Comparison of ENCODE assay signal across 9 mouse cellular contexts in the genomic region with DNA sequence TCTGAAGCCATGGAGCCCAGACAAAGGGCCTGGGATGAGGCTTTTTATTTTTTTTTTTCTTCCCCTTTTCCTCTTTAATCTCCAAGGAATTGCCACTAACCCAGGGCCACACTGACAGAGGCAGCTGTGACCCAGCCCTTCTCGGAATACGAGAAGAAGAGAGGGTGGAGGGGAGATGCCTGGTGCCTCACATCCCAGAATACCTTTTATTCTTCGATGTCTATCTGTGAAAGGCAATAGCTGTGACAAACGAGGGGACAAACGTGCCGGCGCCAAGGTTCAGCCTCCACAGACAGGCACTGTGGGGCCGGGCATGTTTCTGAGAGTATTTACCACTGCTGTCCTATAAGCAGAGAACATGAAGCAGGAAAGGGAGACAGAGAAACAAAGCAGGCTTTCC.
DNase-seq lines count a peak whose midpoint lies in the region; ATAC-seq and TF ChIP-seq lines count a peak whose summit lies in the region.
"Had no signal": no experiment of that assay in that cellular context is flagged by ENCODE, and none has a peak within 500 bp of the region (broad histone marks: within the 10 kb centered on the region; RNA-seq: fewer than 3 reads in every experiment).

No protein-coding gene starts in this region.

- peaks cover under 1% of the 10 kb centered on the region; the same call in 1 of the 2 replicates for H3K4me1 ChIP-seq in intestine, embryonic 14.5 days (replicated peaks; ENCODE audit: control insufficient read depth, insufficient read depth, low read length)
- no peaks in the 10 kb centered on the region for H3K4me1 ChIP-seq in intestine, postnatal 0 days (replicated peaks; ENCODE audit: control insufficient read depth, insufficient read depth, low read length)
- H3K4me1 ChIP-seq in embryonic facial prominence, embryonic 12.5 days: peaks cover 10% of the 10 kb centered on the region
- peaks cover 7% of the 10 kb centered on the region for H3K4me1 ChIP-seq in forebrain, postnatal 0 days (ENCODE audit: insufficient read depth)
- H3K4me1 ChIP-seq in midbrain, embryonic 16.5 days (ENCODE audit: control insufficient read depth, insufficient read depth, low read length): peaks cover 7% of the 10 kb centered on the region; the same call in 1 of the 2 replicates

- no peak overlapping the region for H3K27ac ChIP-seq in intestine, embryonic 14.5 days (ENCODE audit: low read depth)
- no peak overlapping the region for H3K27ac ChIP-seq in intestine, postnatal 0 days (ENCODE audit: low read depth, low read length)
- peak overlapping the region; percentile 42; the same call in 1 of the 2 replicates for H3K27ac ChIP-seq in embryonic facial prominence, embryonic 12.5 days
- H3K27ac ChIP-seq in forebrain, postnatal 0 days (ENCODE audit: low read depth, low read length): peak overlapping the region; percentile 64; the same call in 1 of the 2 replicates
- H3K27ac ChIP-seq in midbrain, embryonic 16.5 days (ENCODE audit: low read length): peak overlapping the region; percentile 33; the same call in 1 of the 2 replicates

- no peak overlapping the region for H3K9ac ChIP-seq in intestine, embryonic 14.5 days (ENCODE audit: low read length)
- no peak overlapping the region for H3K9ac ChIP-seq in intestine, postnatal 0 days (ENCODE audit: low read depth, low read length)
- H3K9ac ChIP-seq in embryonic facial prominence, embryonic 12.5 days: no peak overlapping the region
- H3K9ac ChIP-seq in forebrain, postnatal 0 days: 0 out of 2 replicates have a peak overlapping the region, but pooled peaks have one; percentile 0
- H3K9ac ChIP-seq in midbrain, embryonic 16.5 days (ENCODE audit: low read depth, low read length): peak overlapping the region; percentile 10; the same call in 1 of the 2 replicates
- H3K9ac ChIP-seq: limb, embryonic 15.5 days had no signal

- ATAC-seq in intestine, embryonic 14.5 days (replicated peaks; ENCODE audit: low FRiP score, low TSS enrichment, low read depth): no peak
- no peak for ATAC-seq in intestine, postnatal 0 days
- ATAC-seq in embryonic facial prominence, embryonic 12.5 days (ENCODE audit: insufficient number of reproducible peaks, insufficient read depth, low FRiP score, low TSS enrichment): no peak
- ATAC-seq in forebrain, postnatal 0 days: peak; percentile 17; the same call in 1 of the 2 replicates
- peak; percentile 30 for ATAC-seq in midbrain, embryonic 16.5 days

- no peak for TF ChIP-seq CTCF in intestine, postnatal 0 days (IDR thresholded peaks at IDR 0.05; ENCODE audit: low read depth)
- no peak for TF ChIP-seq CTCF in forebrain, postnatal 0 days (IDR thresholded peaks at IDR 0.05; ENCODE audit: low read depth)

- H3K36me3 ChIP-seq in intestine, embryonic 14.5 days (ENCODE audit: control insufficient read depth, insufficient read depth, low read length): no peaks in the 10 kb centered on the region
- H3K36me3 ChIP-seq in intestine, postnatal 0 days (ENCODE audit: control insufficient read depth, insufficient read depth): no peaks in the 10 kb centered on the region
- H3K36me3 ChIP-seq in embryonic facial prominence, embryonic 12.5 days: no peaks in the 10 kb centered on the region
- no peaks in the 10 kb centered on the region for H3K36me3 ChIP-seq in forebrain, postnatal 0 days (ENCODE audit: insufficient read depth)
- H3K36me3 ChIP-seq in midbrain, embryonic 16.5 days (ENCODE audit: control insufficient read depth, insufficient read depth, low read length): no peaks in the 10 kb centered on the region
- H3K36me3 ChIP-seq: limb, embryonic 15.5 days had no signal

- H3K27me3 ChIP-seq in intestine, embryonic 14.5 days (replicated peaks; ENCODE audit: control insufficient read depth, insufficient read depth, low read length): no peaks in the 10 kb centered on the region
- H3K27me3 ChIP-seq in intestine, postnatal 0 days (replicated peaks; ENCODE audit: control insufficient read depth, insufficient read depth, low read length): no peaks in the 10 kb centered on the region
- no peaks in the 10 kb centered on the region for H3K27me3 ChIP-seq in embryonic facial prominence, embryonic 12.5 days
- no peaks in the 10 kb centered on the region for H3K27me3 ChIP-seq in forebrain, postnatal 0 days (ENCODE audit: insufficient read depth, low read length)
- H3K27me3 ChIP-seq in midbrain, embryonic 16.5 days (ENCODE audit: control insufficient read depth, insufficient read depth, low read depth, low read length): no peaks in the 10 kb centered on the region
- H3K27me3 ChIP-seq: limb, embryonic 15.5 days had no signal

- 32% methylated on average over 8 of the region's 8 CpGs for WGBS in intestine, embryonic 14.5 days
- WGBS in intestine, postnatal 0 days: 35% methylated on average over 8 of the region's 8 CpGs
- WGBS in embryonic facial prominence, embryonic 12.5 days: 37% methylated on average over 8 of the region's 8 CpGs
- WGBS in forebrain, postnatal 0 days: 11% methylated on average over 8 of the region's 8 CpGs
- WGBS in midbrain, embryonic 16.5 days: 9% methylated on average over 8 of the region's 8 CpGs

- no peak for DNase-seq in intestine, embryonic 14.5 days (ENCODE audit: low spot score)
- peak; percentile 47 for DNase-seq in forebrain, postnatal 0 days
- no peak for DNase-seq in cerebellum, adult 11-12 months
- no peak for DNase-seq in layer of hippocampus, postnatal 36 days
- no peak for DNase-seq in urinary bladder, postnatal 25 days (ENCODE audit: low spot score)

- H3K4me3 ChIP-seq in intestine, embryonic 14.5 days (ENCODE audit: low read depth, low read length): no peak overlapping the region
- no peak overlapping the region for H3K4me3 ChIP-seq in intestine, postnatal 0 days (ENCODE audit: low read depth, low read length)
- no peak overlapping the region for H3K4me3 ChIP-seq in embryonic facial prominence, embryonic 12.5 days
- no peak overlapping the region for H3K4me3 ChIP-seq in forebrain, postnatal 0 days (ENCODE audit: low read depth, low read length)
- no peak overlapping the region for H3K4me3 ChIP-seq in midbrain, embryonic 16.5 days (ENCODE audit: low read depth, low read length)
- H3K4me3 ChIP-seq: limb, embryonic 15.5 days had no signal

- H3K4me2 ChIP-seq in intestine, embryonic 14.5 days (ENCODE audit: low read length): peak overlapping the region; percentile 26; the same call in 1 of the 2 replicates
- no peak overlapping the region for H3K4me2 ChIP-seq in intestine, postnatal 0 days (replicated peaks; ENCODE audit: low read depth)
- H3K4me2 ChIP-seq in embryonic facial prominence, embryonic 12.5 days (replicated peaks): no peak overlapping the region
- peak overlapping the region; percentile 13 for H3K4me2 ChIP-seq in forebrain, postnatal 0 days (ENCODE audit: low read depth)
- H3K4me2 ChIP-seq in midbrain, embryonic 16.5 days (ENCODE audit: low read length): peak overlapping the region; percentile 27
- H3K4me2 ChIP-seq: limb, embryonic 15.5 days had no signal

- H3K9me3 ChIP-seq in intestine, embryonic 14.5 days (ENCODE audit: control insufficient read depth, low read length): no peaks in the 10 kb centered on the region
- no peaks in the 10 kb centered on the region for H3K9me3 ChIP-seq in intestine, postnatal 0 days (ENCODE audit: control insufficient read depth)
- H3K9me3 ChIP-seq in embryonic facial prominence, embryonic 12.5 days: no peaks in the 10 kb centered on the region
- no peaks in the 10 kb centered on the region for H3K9me3 ChIP-seq in forebrain, postnatal 0 days (ENCODE audit: low read length)
- H3K9me3 ChIP-seq in midbrain, embryonic 16.5 days (replicated peaks; ENCODE audit: control insufficient read depth, low read length, poor library complexity, severe bottlenecking): no peaks in the 10 kb centered on the region
- H3K9me3 ChIP-seq: limb, embryonic 15.5 days had no signal

Comparison
In these comparisons a context has a peak if more than half of its experiments do, and no peak if none do; other contexts are left out.
1. H3K4me2 ChIP-seq: peak in intestine, embryonic 14.5 days (single experiment), forebrain, postnatal 0 days (single experiment) and midbrain, embryonic 16.5 days (single experiment); none in intestine, postnatal 0 days (single experiment) and embryonic facial prominence, embryonic 12.5 days (single experiment).
2. ATAC-seq: peak in forebrain, postnatal 0 days (single experiment) and midbrain, embryonic 16.5 days (single experiment); none in intestine, embryonic 14.5 days (single experiment), intestine, postnatal 0 days (single experiment) and embryonic facial prominence, embryonic 12.5 days (single experiment).
3. H3K27ac ChIP-seq: peak in embryonic facial prominence, embryonic 12.5 days (single experiment), forebrain, postnatal 0 days (single experiment) and midbrain, embryonic 16.5 days (single experiment); none in intestine, embryonic 14.5 days (single experiment) and intestine, postnatal 0 days (single experiment).
4. H3K9ac ChIP-seq: peak in forebrain, postnatal 0 days (single experiment) and midbrain, embryonic 16.5 days (single experiment); none in intestine, embryonic 14.5 days (single experiment), intestine, postnatal 0 days (single experiment) and embryonic facial prominence, embryonic 12.5 days (single experiment).